Mouse (Mus musculus) brain, embryonic 14.5 days (tissue): ENCODE data around the gene Gm45837.

Experiments used
- CTCF ChIP-seq: fragments of 200-500 bp; IDR thresholded peaks from 2 replicates; pipeline ENCODE4 v1.5.1; 2012; ENCODE audit warnings: inconsistent platforms, mild to moderate bottlenecking, moderate library complexity, borderline replicate concordance; ENCODE audit not compliant: insufficient read depth, insufficient read length; ENCODE audit errors: extremely low read depth
- POLR2A ChIP-seq: fragments of 200-500 bp; IDR thresholded peaks from 2 replicates; pipeline ENCODE4 v1.6.1; 2012; ENCODE audit warnings: mild to moderate bottlenecking, inconsistent platforms, borderline replicate concordance; ENCODE audit not compliant: poor library complexity, insufficient read depth, insufficient read length, severe bottlenecking; ENCODE audit errors: extremely low read depth

DNA sequence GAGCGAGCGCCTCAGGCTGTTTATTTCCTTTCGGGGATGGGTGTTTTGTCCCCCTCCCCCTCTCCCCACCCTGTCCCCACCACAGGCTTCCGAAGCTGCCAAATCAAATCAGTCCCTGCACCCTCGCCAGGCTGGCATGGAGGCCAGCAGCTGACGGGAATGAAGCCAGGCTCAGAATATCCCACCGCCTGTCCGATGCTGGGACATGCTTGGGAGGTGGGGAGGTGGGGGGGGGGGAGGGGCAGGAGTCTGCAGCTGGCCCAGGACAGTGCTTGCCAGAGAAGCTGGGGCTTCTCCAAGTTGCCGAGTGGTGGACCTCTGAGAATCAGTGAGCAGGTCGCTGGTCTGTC, 49.9 kb downstream of the Gm45837 start:
- TF ChIP-seq CTCF (no peak), POLR2A (no peak)
